Mouse (Mus musculus) stomach, embryonic 15.5 days (tissue): ENCODE data around the gene Efna2. TPM values are rescaled to one million over a fixed set of nuclear protein-coding genes. Genes with fewer than 3 reads are reported as not detected.

ENCODE experiments used
- ATAC-seq: fragments of 200-750 bp; cut with Nextera tagmentation; 2 replicates; pipeline ENCODE4 v1.8.0; 2017; ENCODE audit warnings: low read depth, moderate number of reproducible peaks, moderate TSS enrichment; ENCODE audit not compliant: insufficient read depth, low FRiP score
- H3K27ac ChIP-seq: fragments of 300-500 bp; sonication (generic); 2 replicates; pipeline ENCODE4 v1.5.1; 2015; ENCODE audit warnings: mild to moderate bottlenecking, inconsistent platforms
- H3K27me3 ChIP-seq: fragments of 300-500 bp; sonication (generic); replicated peaks from 2 replicates; pipeline ENCODE4 v1.6.1; 2015; ENCODE audit warnings: inconsistent platforms
- H3K36me3 ChIP-seq: fragments of 300-500 bp; sonication (generic); 2 replicates; pipeline ENCODE4 v1.6.1; 2015; ENCODE audit warnings: inconsistent platforms
- H3K4me1 ChIP-seq: fragments of 300-500 bp; sonication (generic); 2 replicates; pipeline ENCODE4 v1.6.1; 2015; ENCODE audit warnings: inconsistent platforms
- H3K4me2 ChIP-seq: fragments of 300-500 bp; sonication (generic); 2 replicates; pipeline ENCODE4 v1.6.1; 2015; ENCODE audit warnings: mild to moderate bottlenecking, inconsistent platforms
- H3K4me3 ChIP-seq: fragments of 300-500 bp; sonication (generic); replicated peaks from 2 replicates; pipeline ENCODE4 v1.5.1; 2015; ENCODE audit warnings: inconsistent platforms
- H3K9ac ChIP-seq: fragments of 300-500 bp; sonication (generic); 2 replicates; pipeline ENCODE4 v1.6.1; 2015; ENCODE audit warnings: inconsistent platforms
- H3K9me3 ChIP-seq: fragments of 300-500 bp; sonication (generic); 2 replicates; pipeline ENCODE4 v1.6.1; 2016; ENCODE audit warnings: inconsistent platforms
- WGBS: fragments of 180-500 bp; shearing (Covaris S2); methylation state at CpG from one replicate; pipeline ENCODE4 v1.1.7; 2015; 5-methylcytosine and 5-hydroxymethylcytosine counted together
- polyA plus RNA-seq: library from polyadenylated mRNA; unstranded; fragments of >200 nt; fragmentation: Nextera tagmentation; extraction: Ambion mirVana; gene quantifications from 2 replicates; pipeline ENCODE4 v1.2.1, GENCODE M21; 2015

Efna2 gene
- polyA plus RNA-seq, 1 experiment from 2014 or later: 15.7 TPM

DNA sequence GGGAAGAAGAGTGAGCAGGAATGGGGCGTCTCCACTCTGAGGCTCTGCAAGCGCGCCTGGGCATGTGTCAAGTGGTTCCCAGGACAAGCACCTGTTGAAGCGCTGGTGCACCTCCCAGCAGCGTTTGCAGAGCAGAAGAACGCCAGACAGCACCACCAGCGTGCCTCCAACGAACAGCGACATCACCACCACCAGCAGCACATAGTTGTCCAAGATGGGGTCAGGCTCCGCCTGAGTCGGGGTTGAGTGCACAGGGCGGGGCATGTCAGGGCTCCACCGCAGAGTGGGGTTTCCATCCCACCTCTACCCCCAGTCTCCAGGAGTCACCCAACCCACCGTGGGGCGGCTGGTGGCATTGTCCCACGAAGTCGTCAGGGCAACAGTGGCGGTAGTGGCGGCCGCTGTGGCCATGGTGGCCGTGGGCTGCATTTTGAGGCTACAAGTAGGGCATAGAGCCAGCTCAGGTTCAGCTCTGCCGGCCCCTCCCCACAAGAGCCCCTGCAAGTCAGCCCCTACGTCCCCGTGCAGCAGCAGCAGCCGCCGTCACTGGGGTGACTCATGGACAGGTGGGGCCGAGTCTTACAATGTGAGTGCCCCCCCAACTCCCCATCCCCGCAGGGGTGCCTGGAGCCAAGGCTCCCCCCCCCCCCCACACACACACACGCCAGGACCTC is 42.2 kb upstream of the Efna2 start:
- H3K4me2 ChIP-seq: peak overlapping the region; percentile 99
- H3K9me3 ChIP-seq: no peaks in the 10 kb centered on the region
- peaks cover 37% of the 10 kb centered on the region for H3K4me1 ChIP-seq
- H3K27me3 ChIP-seq: peaks cover 16% of the 10 kb centered on the region
- peaks cover 5% of the 10 kb centered on the region for H3K36me3 ChIP-seq
- H3K27ac ChIP-seq: peak overlapping the region; percentile 69
- H3K9ac ChIP-seq: no peak overlapping the region
- peak overlapping the region; percentile 63 for H3K4me3 ChIP-seq
- WGBS: 5% methylated on average over 29 of the region's 29 CpGs
- no peak for ATAC-seq

- H3K9me3 ChIP-seq: no peaks in the 10 kb centered on the region
- H3K4me3 ChIP-seq: peak overlapping the region; percentile 63
- H3K36me3 ChIP-seq: no peaks in the 10 kb centered on the region
- H3K27me3 ChIP-seq: peaks cover 16% of the 10 kb centered on the region
- H3K4me1 ChIP-seq: peaks cover 39% of the 10 kb centered on the region
- peak overlapping the region; percentile 75 for H3K27ac ChIP-seq
- H3K4me2 ChIP-seq: peak overlapping the region; percentile 99
- ATAC-seq: no peak
- H3K9ac ChIP-seq: peak overlapping the region; percentile 65; the same call in 1 of the 2 replicates
- WGBS: 7% methylated on average over 30 of the region's 33 CpGs
These were observed 41.4 kb upstream of the Efna2 start for GRCm38 (mm10) chr10:80137626-80138552.

DNA sequence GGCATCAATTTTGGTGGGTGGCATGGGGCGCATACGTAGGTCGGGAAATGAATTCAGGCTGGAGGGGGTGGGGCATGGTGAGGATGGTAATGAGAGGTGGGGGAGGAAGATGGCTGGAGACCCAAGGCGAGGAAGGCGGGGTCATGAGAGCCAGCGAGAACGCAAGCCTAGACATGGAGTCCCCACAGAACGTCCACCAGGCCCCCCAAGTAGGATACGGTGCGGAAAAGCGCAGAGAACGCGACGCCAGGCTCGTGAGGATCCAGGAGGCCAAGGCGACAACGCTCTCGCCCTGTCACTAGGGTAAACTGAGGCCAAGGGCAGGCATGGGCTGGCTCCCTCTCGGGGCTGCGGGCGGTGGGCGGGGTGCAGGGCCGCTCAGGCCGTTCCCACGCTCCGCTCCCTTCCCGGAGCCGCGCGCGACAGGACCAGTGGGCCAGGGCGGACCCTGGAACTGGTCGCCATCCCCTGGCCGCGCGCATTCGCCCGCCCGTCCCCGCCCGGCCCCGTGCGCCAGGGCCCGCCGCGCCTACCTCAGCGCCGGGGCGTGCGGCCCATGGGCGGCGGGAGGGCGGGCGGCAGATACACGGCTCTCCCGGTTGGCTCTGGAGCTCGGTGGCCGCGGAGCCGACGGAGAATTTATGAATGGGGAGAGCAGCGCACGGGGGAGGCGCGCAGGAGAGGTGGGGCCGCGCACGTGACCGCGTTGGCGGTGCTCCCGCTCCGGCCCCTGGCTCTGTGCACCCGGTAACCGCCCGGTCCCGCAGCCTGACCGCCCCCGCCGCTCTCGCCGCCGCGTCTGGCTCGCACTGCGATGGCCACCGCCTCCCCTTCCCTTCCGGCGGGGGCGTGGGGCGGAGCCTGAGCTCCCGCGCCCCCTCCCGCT is 40.5 kb upstream of the Efna2 start, which contains the start of gene Atp5d:
Atp5d (plus strand) TSS at position 80 of the 886 bp plus-strand sequence.
- ATAC-seq: peak; percentile 4; the same call in 1 of the 2 replicates
- Histone ChIP-seq H3K27ac (peak within 1 kb of the TSS; percentile 75), H3K9me3 (no peaks in the 10 kb centered on the region), H3K4me2 (peak within 1 kb of the TSS; percentile 99), H3K36me3 (peaks cover under 1% of the 10 kb centered on the region; the same call in 1 of the 2 replicates), H3K27me3 (peaks cover 16% of the 10 kb centered on the region), H3K4me1 (peaks cover 41% of the 10 kb centered on the region), H3K9ac (peak within 1 kb of the TSS; percentile 65), H3K4me3 (peak within 1 kb of the TSS; percentile 63)
- WGBS: under 1% methylated on average over 65 of the region's 94 CpGs

GRCm38 (mm10) chr10:80139439-80139775 is 39.9 kb upstream of the Efna2 start:
- 2% methylated on average over 9 of the region's 10 CpGs for WGBS
- peak; percentile 0; the same call in 1 of the 2 replicates for ATAC-seq
- H3K27me3 ChIP-seq: peaks cover 16% of the 10 kb centered on the region
- H3K27ac ChIP-seq: peak overlapping the region; percentile 75
- H3K4me1 ChIP-seq: peaks cover 46% of the 10 kb centered on the region
- peak overlapping the region; percentile 99 for H3K4me2 ChIP-seq
- H3K36me3 ChIP-seq: peaks cover 6% of the 10 kb centered on the region
- H3K9me3 ChIP-seq: no peaks in the 10 kb centered on the region
- peak overlapping the region; percentile 63 for H3K4me3 ChIP-seq
- peak overlapping the region; percentile 65 for H3K9ac ChIP-seq

DNA sequence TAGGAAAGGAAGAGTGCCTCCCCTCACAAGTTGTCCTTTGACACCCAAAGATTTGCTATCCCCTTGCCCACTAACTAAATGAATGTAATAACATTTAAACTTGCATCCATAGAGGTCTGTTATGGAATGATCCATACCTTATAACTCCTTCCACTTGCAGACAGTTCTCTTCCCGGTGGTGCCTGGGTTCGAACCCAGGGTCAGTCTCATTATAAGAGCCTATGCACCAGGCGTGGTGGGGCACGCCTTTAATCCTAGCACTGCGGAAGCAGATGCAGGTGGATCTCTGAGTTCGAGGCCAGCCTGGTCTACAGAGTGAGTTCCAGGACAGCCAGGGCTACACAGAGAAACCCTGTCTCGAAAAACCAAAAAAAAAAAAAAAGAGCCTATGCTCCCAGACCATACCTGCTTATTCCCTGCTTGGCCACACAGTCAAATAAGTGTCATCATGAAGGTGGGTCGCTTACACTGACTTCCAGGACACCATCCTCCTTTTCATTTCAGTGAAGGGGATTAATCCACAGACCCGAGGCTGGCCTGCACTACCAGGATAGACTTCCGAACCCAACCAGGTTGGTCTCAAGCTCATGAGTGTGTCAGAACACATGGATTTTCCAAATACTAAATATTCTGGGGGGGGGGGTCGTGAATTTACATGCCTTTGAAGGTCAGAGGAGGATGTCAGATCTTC is 39.2 kb upstream of the Efna2 start:
- Histone ChIP-seq H3K9me3 (no peaks in the 10 kb centered on the region), H3K9ac (no peak overlapping the region), H3K27me3 (peaks cover 16% of the 10 kb centered on the region), H3K4me1 (peaks cover 46% of the 10 kb centered on the region), H3K27ac (peak overlapping the region; percentile 84; the same call in 1 of the 2 replicates), H3K4me3 (no peak overlapping the region), H3K4me2 (no peak overlapping the region; the same call in 1 of the 2 replicates), H3K36me3 (peaks cover 9% of the 10 kb centered on the region)
- 75% methylated on average over 11 of the region's 11 CpGs for WGBS
- ATAC-seq: no peak

GRCm38 (mm10) chr10:80140666-80141035 is 38.6 kb upstream of the Efna2 start, which contains the start of gene Cbarp:
Cbarp (minus strand) TSS chr10:80140835.
- Histone ChIP-seq H3K9me3 (no peaks in the 10 kb centered on the region), H3K4me1 (peaks cover 48% of the 10 kb centered on the region), H3K27ac (peak within 1 kb of the TSS; percentile 84), H3K27me3 (peaks cover 16% of the 10 kb centered on the region), H3K36me3 (peaks cover 9% of the 10 kb centered on the region), H3K4me3 (peak within 1 kb of the TSS; percentile 69), H3K9ac (no peak within 1 kb of the TSS), H3K4me2 (peak within 1 kb of the TSS; percentile 99)
- ATAC-seq: no peak
- WGBS: 68% methylated on average over 10 of the region's 10 CpGs

DNA sequence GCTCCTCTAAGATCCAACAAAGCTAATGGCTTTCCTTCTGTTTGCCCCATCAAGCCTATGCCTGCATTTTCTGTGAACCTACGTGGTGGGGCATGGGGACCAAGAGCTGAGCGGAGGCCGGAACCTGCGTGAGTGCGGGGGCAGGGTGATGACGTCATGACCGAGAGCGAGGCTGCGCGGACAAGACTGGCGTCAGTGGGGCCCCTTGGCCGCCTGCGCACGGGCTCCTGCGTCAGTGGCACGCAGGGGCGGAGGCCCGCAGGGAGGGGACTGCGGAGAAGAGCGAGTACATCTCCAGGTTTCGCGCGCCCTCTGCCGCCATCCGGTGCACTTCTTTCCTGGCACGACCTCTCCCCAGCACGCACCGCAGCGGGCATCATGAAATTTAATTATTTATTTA is 38.0 kb upstream of the Efna2 start:
- no peaks in the 10 kb centered on the region for H3K9me3 ChIP-seq
- H3K27me3 ChIP-seq: peaks cover 16% of the 10 kb centered on the region
- H3K36me3 ChIP-seq: peaks cover 9% of the 10 kb centered on the region
- peak overlapping the region; percentile 84 for H3K27ac ChIP-seq
- 0% methylated on average over 29 of the region's 29 CpGs for whole genome bisulfite sequencing
- peaks cover 54% of the 10 kb centered on the region for H3K4me1 ChIP-seq
- ATAC-seq: peak; percentile 70
- H3K4me2 ChIP-seq: peak overlapping the region; percentile 78
- H3K9ac ChIP-seq: no peak overlapping the region
- H3K4me3 ChIP-seq: peak overlapping the region; percentile 69

GRCm38 (mm10) chr10:80141786-80142529 is 37.3 kb upstream of the Efna2 start:
- Histone ChIP-seq H3K27ac (peak overlapping the region; percentile 89), H3K9me3 (no peaks in the 10 kb centered on the region), H3K4me2 (peak overlapping the region; percentile 78), H3K4me1 (peaks cover 57% of the 10 kb centered on the region), H3K9ac (peak overlapping the region; percentile 83), H3K36me3 (peaks cover 9% of the 10 kb centered on the region), H3K27me3 (peaks cover 12% of the 10 kb centered on the region), H3K4me3 (peak overlapping the region; percentile 69)
- ATAC-seq: peak; percentile 85
- WGBS: under 1% methylated on average over 43 of the region's 43 CpGs

DNA sequence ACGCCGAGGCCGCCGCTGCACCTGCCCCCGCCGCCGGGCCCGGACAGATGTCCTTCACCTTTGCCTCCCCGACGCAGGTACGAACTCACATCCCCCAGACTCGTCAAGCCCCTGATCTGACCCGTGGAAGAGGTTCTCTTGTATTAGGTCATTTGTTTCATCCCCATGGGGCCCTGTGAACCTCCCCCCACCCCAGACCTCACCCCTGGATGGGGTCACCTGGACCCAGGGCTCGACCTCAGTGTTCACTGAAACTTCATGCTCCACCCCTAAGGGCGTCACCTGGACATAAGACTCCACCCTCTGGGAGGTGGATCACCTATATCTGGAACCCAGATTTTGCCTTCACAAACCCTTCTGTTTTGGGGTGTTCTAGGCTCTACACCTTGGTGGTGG is 36.8 kb upstream of the Efna2 start:
- WGBS: 0% methylated on average over 15 of the region's 15 CpGs
- H3K9me3 ChIP-seq: no peaks in the 10 kb centered on the region
- peaks cover 9% of the 10 kb centered on the region for H3K36me3 ChIP-seq
- H3K4me3 ChIP-seq: peak overlapping the region; percentile 69
- peak overlapping the region; percentile 83 for H3K9ac ChIP-seq
- peak overlapping the region; percentile 78 for H3K4me2 ChIP-seq
- peaks cover 57% of the 10 kb centered on the region for H3K4me1 ChIP-seq
- peak overlapping the region; percentile 89 for H3K27ac ChIP-seq
- peak; percentile 4; the same call in 1 of the 2 replicates for ATAC-seq
- 0 out of 2 replicates have a peak, but pooled peaks cover 8% of the 10 kb centered on the region for H3K27me3 ChIP-seq

- ATAC-seq: no peak
- Histone ChIP-seq H3K9me3 (no peaks in the 10 kb centered on the region), H3K27me3 (0 out of 2 replicates have a peak, but pooled peaks cover under 1% of the 10 kb centered on the region), H3K9ac (no peak overlapping the region; the same call in 1 of the 2 replicates), H3K4me3 (peak overlapping the region; percentile 69; the same call in 1 of the 2 replicates), H3K27ac (no peak overlapping the region), H3K36me3 (peaks cover 9% of the 10 kb centered on the region), H3K4me2 (no peak overlapping the region), H3K4me1 (peaks cover 50% of the 10 kb centered on the region)
- WGBS: 94% methylated on average over 7 of the region's 7 CpGs
These were observed 35.6 kb upstream of the Efna2 start for GRCm38 (mm10) chr10:80143664-80144063.
